Mouse (Mus musculus) stomach, embryonic 16.5 days (tissue): ENCODE measurements around the gene Calm3. TPM values are rescaled to one million over a fixed set of nuclear protein-coding genes. Genes with fewer than 3 reads are reported as not detected.
A peak's percentile ranks its signal among the peaks of the same experiment; 100 is the strongest.

Experiments
- ATAC-seq: fragments of 200-750 bp; cut with Nextera tagmentation; 2 replicates; pipeline ENCODE4 v1.8.0; 2017; ENCODE audit warnings: moderate number of reproducible peaks, moderate TSS enrichment; ENCODE audit not compliant: insufficient read depth, low FRiP score
- H3K27ac ChIP-seq: fragments of 300-500 bp; sonication (generic); 2 replicates; pipeline ENCODE4 v1.5.1; 2014; ENCODE audit warnings: low read length
- H3K27me3 ChIP-seq: fragments of 300-500 bp; sonication (generic); 2 replicates; pipeline ENCODE4 v1.6.1; 2014; ENCODE audit warnings: low read length, control low read depth, mixed read lengths; ENCODE audit not compliant: control insufficient read depth, insufficient read depth
- H3K36me3 ChIP-seq: fragments of 300-500 bp; sonication (generic); 2 replicates; pipeline ENCODE4 v1.6.1; 2014; ENCODE audit warnings: low read length; ENCODE audit not compliant: control insufficient read depth, insufficient read depth
- H3K4me1 ChIP-seq: fragments of 300-500 bp; sonication (generic); 2 replicates; pipeline ENCODE4 v1.6.1; 2014; ENCODE audit warnings: low read length, control low read depth, mixed read lengths; ENCODE audit not compliant: control insufficient read depth, insufficient read depth
- H3K4me2 ChIP-seq: fragments of 300-500 bp; sonication (generic); 2 replicates; pipeline ENCODE4 v1.6.1; 2014; ENCODE audit warnings: low read depth, low read length, mixed read lengths
- H3K4me3 ChIP-seq: fragments of 300-500 bp; sonication (generic); replicated peaks from 2 replicates; pipeline ENCODE4 v1.5.1; 2014; ENCODE audit warnings: mild to moderate bottlenecking, low read length
- H3K9ac ChIP-seq: fragments of 300-500 bp; sonication (generic); 2 replicates; pipeline ENCODE4 v1.6.1; 2014; ENCODE audit warnings: low read length
- H3K9me3 ChIP-seq: fragments of 300-500 bp; sonication (generic); replicated peaks from 2 replicates; pipeline ENCODE4 v1.6.1; 2016; ENCODE audit warnings: low read length, control low read depth; ENCODE audit not compliant: control insufficient read depth
- WGBS: fragments of 180-500 bp; shearing (Covaris S2); extraction: QIAGEN DNeasy Blood & Tissue Kit; methylation state at CpG from one replicate; pipeline ENCODE4 v1.1.7; 2014; 5-methylcytosine and 5-hydroxymethylcytosine counted together
- polyA plus RNA-seq: library from polyadenylated mRNA; unstranded; fragments of >200 nt; fragmentation: Nextera tagmentation; extraction: Ambion mirVana; gene quantifications from 2 replicates; pipeline ENCODE4 v1.2.1, GENCODE M21; 2015

Gene Calm3
- polyA plus RNA-seq, 1 experiment from 2014 or later = 126 TPM

GRCm38 (mm10) chr7:16928341-16928740, 4.4 kb upstream of the Calm3 start:
- H3K9me3 ChIP-seq = no peaks in the 10 kb centered on the region
- H3K4me2 ChIP-seq = no peak overlapping the region
- H3K27ac ChIP-seq = no peak overlapping the region
- no peaks in the 10 kb centered on the region for H3K27me3 ChIP-seq
- peaks cover 7% of the 10 kb centered on the region for H3K4me1 ChIP-seq
- H3K36me3 ChIP-seq = no peaks in the 10 kb centered on the region
- ATAC-seq = no peak
- no peak overlapping the region for H3K4me3 ChIP-seq
- 47% methylated on average over 2 of the region's 2 CpGs for WGBS
- no peak overlapping the region for H3K9ac ChIP-seq

- peak overlapping the region; percentile 95 for H3K4me2 ChIP-seq
- H3K4me1 ChIP-seq = peaks cover 33% of the 10 kb centered on the region
- H3K9ac ChIP-seq = peak overlapping the region; percentile 95
- peak overlapping the region; percentile 90 for H3K4me3 ChIP-seq
- no peaks in the 10 kb centered on the region; the same call in 1 of the 2 replicates for H3K36me3 ChIP-seq
- H3K27me3 ChIP-seq = no peaks in the 10 kb centered on the region
- WGBS = under 1% methylated on average over 56 of the region's 57 CpGs
- ATAC-seq = 0 out of 2 replicates have a peak, but pooled peaks have one; percentile 0
- H3K9me3 ChIP-seq = no peaks in the 10 kb centered on the region
- H3K27ac ChIP-seq = peak overlapping the region; percentile 95
Observed at GRCm38 (mm10) chr7:16923283-16924036, 454 bp downstream of the Calm3 start.

GRCm38 (mm10) chr7:16922360-16922973, 1.4 kb downstream of the Calm3 start:
- WGBS = 32% methylated on average over 10 of the region's 10 CpGs
- Histone ChIP-seq H3K4me1 (peaks cover 33% of the 10 kb centered on the region), H3K4me2 (peak overlapping the region; percentile 95), H3K27me3 (no peaks in the 10 kb centered on the region), H3K27ac (peak overlapping the region; percentile 95), H3K9me3 (no peaks in the 10 kb centered on the region), H3K4me3 (peak overlapping the region; percentile 90), H3K9ac (peak overlapping the region; percentile 95), H3K36me3 (peaks cover 5% of the 10 kb centered on the region)
- no peak for ATAC-seq

GRCm38 (mm10) chr7:16921881-16922335, 2.0 kb downstream of the Calm3 start:
- Histone ChIP-seq H3K9ac (peak overlapping the region; percentile 95), H3K36me3 (peaks cover 11% of the 10 kb centered on the region), H3K9me3 (no peaks in the 10 kb centered on the region), H3K4me1 (peaks cover 33% of the 10 kb centered on the region), H3K4me3 (peak overlapping the region; percentile 90), H3K27ac (peak overlapping the region; percentile 95), H3K27me3 (no peaks in the 10 kb centered on the region), H3K4me2 (peak overlapping the region; percentile 95)
- 37% methylated on average over 6 of the region's 6 CpGs for WGBS
- ATAC-seq = no peak

- peak overlapping the region; percentile 95 for H3K9ac ChIP-seq
- WGBS = 47% methylated on average over 21 of the region's 21 CpGs
- H3K4me2 ChIP-seq = peak overlapping the region; percentile 95
- peak overlapping the region; percentile 95 for H3K27ac ChIP-seq
- H3K27me3 ChIP-seq = no peaks in the 10 kb centered on the region
- H3K9me3 ChIP-seq = no peaks in the 10 kb centered on the region
- peaks cover 33% of the 10 kb centered on the region for H3K4me1 ChIP-seq
- no peak for ATAC-seq
- H3K4me3 ChIP-seq = peak overlapping the region; percentile 90
- H3K36me3 ChIP-seq = peaks cover 18% of the 10 kb centered on the region
Observed at GRCm38 (mm10) chr7:16920818-16921791, 2.8 kb downstream of the Calm3 start.

GRCm38 (mm10) chr7:16920150-16920579, 3.7 kb downstream of the Calm3 start:
- Histone ChIP-seq H3K36me3 (peaks cover 18% of the 10 kb centered on the region), H3K9ac (peak overlapping the region; percentile 38), H3K27ac (no peak overlapping the region), H3K9me3 (no peaks in the 10 kb centered on the region), H3K27me3 (no peaks in the 10 kb centered on the region), H3K4me2 (no peak overlapping the region), H3K4me1 (peaks cover 33% of the 10 kb centered on the region), H3K4me3 (no peak overlapping the region)
- 85% methylated on average over 7 of the region's 7 CpGs for WGBS
- ATAC-seq = no peak

- H3K27me3 ChIP-seq = no peaks in the 10 kb centered on the region
- H3K27ac ChIP-seq = no peak overlapping the region
- no peak overlapping the region for H3K4me2 ChIP-seq
- peak overlapping the region; percentile 38 for H3K9ac ChIP-seq
- peaks cover 33% of the 10 kb centered on the region for H3K4me1 ChIP-seq
- WGBS = 72% methylated on average over 13 of the region's 13 CpGs
- peaks cover 18% of the 10 kb centered on the region for H3K36me3 ChIP-seq
- no peak for ATAC-seq
- no peak overlapping the region for H3K4me3 ChIP-seq
- no peaks in the 10 kb centered on the region for H3K9me3 ChIP-seq
Observed at GRCm38 (mm10) chr7:16919395-16920149, 4.3 kb downstream of the Calm3 start.

- WGBS = 64% methylated on average over 3 of the region's 3 CpGs
Observed at GRCm38 (mm10) chr7:16918670-16919069, 5.2 kb downstream of the Calm3 start.

More at GRCm38 (mm10) chr7:16918670-16919069, 5.2 kb downstream of the Calm3 start:
- Histone ChIP-seq H3K4me3 (no peak overlapping the region), H3K9me3 (no peaks in the 10 kb centered on the region), H3K36me3 (peaks cover 18% of the 10 kb centered on the region), H3K9ac (no peak overlapping the region), H3K27me3 (no peaks in the 10 kb centered on the region), H3K4me1 (peaks cover 33% of the 10 kb centered on the region), H3K27ac (no peak overlapping the region), H3K4me2 (no peak overlapping the region)
- no peak for ATAC-seq
